Mouse (Mus musculus) c-Kit-negative CD71-positive TER-119-positive erythroid progenitor cells, embryonic 14.5 days (primary cell): Measurements from ENCODE around the gene Acer3.

Experiments used
- DNase-seq: peaks from one replicate; pipeline ENCODE4 v3.0.0-alpha.2; 2013; ENCODE audit warnings: low read depth, low spot score

Gene Acer3

GRCm38 (mm10) chr7:98332678-98333397 is 11.8 kb upstream of the Acer3 start:
- no peak for DNase-seq

GRCm38 (mm10) chr7:98331932-98332331 is 10.9 kb upstream of the Acer3 start:
- no peak for DNase-seq

GRCm38 (mm10) chr7:98330375-98331002 is 9.5 kb upstream of the Acer3 start:
- no peak for DNase-seq

- peak; percentile 57 for DNase-seq
Measured at GRCm38 (mm10) chr7:98329651-98330374, 8.8 kb upstream of the Acer3 start.

GRCm38 (mm10) chr7:98328311-98328710 is 7.3 kb upstream of the Acer3 start:
- DNase-seq: no peak

- no peak for DNase-seq
Measured at GRCm38 (mm10) chr7:98326051-98326450, 5.0 kb upstream of the Acer3 start.

- DNase-seq: no peak
Measured at GRCm38 (mm10) chr7:98324228-98324627, 3.2 kb upstream of the Acer3 start.

GRCm38 (mm10) chr7:98323288-98324019 is 2.4 kb upstream of the Acer3 start:
- no peak for DNase-seq

- no peak for DNase-seq
Measured at GRCm38 (mm10) chr7:98322415-98322814, 1.4 kb upstream of the Acer3 start.

- no peak for DNase-seq
Measured at GRCm38 (mm10) chr7:98320006-98320556, 927 bp downstream of the Acer3 start.

- DNase-seq: no peak
Measured at GRCm38 (mm10) chr7:98316568-98316967, 4.4 kb downstream of the Acer3 start.

GRCm38 (mm10) chr7:98315087-98315486 is 5.9 kb downstream of the Acer3 start:
- DNase-seq: no peak

- no peak for DNase-seq
Measured at GRCm38 (mm10) chr7:98312185-98312920, 8.7 kb downstream of the Acer3 start.

GRCm38 (mm10) chr7:98310266-98310665 is 10.7 kb downstream of the Acer3 start:
- no peak for DNase-seq

GRCm38 (mm10) chr7:98309219-98310030 is 11.6 kb downstream of the Acer3 start:
- DNase-seq: peak; percentile 94

- DNase-seq: peak; percentile 48
Measured at GRCm38 (mm10) chr7:98308607-98309218, 12.3 kb downstream of the Acer3 start.

- no peak for DNase-seq
Measured at GRCm38 (mm10) chr7:98307921-98308606, 12.9 kb downstream of the Acer3 start.

GRCm38 (mm10) chr7:98307411-98307810 is 13.6 kb downstream of the Acer3 start:
- no peak for DNase-seq

GRCm38 (mm10) chr7:98292901-98293300 is 28.1 kb downstream of the Acer3 start:
- DNase-seq: no peak
